Mouse (Mus musculus) B cell, adult 67 days (primary cell): Measurements from ENCODE around the gene Lysmd1. TPM values are rescaled to one million over a fixed set of nuclear protein-coding genes. Genes with fewer than 3 reads are reported as not detected.

Experiments used
- total RNA-seq, 2 experiments: library from RNA; stranded (reverse); gene quantifications; 4 replicates each; pipeline ENCODE4 v1.2.4; 2023

Lysmd1 gene
- 10 to 100 TPM in 1 of 2 experiments, 1 to 10 TPM in 1; 9.6 to 10.1 TPM for total RNA-seq

DNA sequence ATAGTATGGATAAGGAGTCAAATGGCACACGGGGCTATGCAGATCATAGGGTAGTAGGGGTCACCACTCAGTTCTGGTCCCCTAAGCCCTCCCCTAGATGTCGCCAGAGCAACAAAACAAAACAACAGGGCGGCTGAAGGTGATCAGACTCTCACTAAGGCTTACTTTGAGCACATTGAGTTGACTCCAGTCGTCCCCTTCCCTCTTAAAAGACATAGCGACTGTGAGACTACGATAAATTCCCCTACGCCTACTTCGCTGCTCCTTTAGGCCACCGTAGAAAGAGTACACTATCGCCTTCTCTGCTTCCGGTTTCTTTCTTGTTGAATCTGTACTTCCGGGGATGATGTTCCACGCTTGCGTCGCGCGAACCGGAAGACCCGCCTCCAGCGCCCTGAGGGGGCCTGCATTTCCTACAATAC lies at the start of gene Lysmd1, which contains the start of gene Scnm1:
Gene Lysmd1 (plus strand): TSS at position 409 of the 422 bp plus-strand sequence.
Gene Scnm1 (minus strand): TSS at position 332 of the 422 bp plus-strand sequence.

DNA sequence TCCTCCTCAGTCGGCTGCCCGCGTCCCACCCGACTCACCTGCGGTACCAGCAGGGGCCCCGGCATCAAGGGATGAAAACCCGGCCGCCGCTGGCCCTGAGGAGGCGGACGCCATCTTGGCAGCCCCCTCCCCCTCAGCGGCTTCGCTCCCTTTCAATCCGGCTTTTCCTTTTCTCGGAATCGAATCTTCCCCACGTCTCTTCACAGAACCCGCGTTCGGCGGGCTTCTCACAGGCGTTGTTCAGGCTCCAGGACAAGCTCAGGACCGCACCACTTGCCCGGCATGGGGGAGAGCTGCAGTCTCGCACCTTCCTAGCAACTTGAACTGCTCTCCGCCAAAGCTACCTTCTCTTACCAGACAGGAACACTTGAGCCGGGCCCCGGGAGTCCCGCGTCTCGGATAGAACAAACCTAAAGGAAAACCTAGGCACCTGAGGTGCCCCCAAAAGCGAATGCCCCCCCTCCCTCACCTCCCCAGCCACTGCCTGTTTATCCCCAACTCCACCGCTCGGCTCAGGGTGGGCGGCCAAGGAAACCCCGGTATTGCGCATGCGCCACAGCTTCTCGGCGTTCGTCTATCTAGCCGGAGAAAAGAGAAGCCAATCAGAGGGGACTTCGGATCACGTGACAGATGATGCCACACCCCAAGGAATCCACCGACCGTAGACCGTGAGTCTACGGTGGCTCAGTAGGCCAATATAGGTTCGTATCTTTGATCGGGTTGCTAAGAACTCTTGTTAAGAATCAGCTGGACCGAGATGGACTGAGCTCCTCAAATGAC lies 27.4 kb upstream of the Lysmd1 start, which contains the start of gene Pip5k1a:
Gene Pip5k1a (minus strand): TSS at position 593 of the 780 bp plus-strand sequence.

DNA sequence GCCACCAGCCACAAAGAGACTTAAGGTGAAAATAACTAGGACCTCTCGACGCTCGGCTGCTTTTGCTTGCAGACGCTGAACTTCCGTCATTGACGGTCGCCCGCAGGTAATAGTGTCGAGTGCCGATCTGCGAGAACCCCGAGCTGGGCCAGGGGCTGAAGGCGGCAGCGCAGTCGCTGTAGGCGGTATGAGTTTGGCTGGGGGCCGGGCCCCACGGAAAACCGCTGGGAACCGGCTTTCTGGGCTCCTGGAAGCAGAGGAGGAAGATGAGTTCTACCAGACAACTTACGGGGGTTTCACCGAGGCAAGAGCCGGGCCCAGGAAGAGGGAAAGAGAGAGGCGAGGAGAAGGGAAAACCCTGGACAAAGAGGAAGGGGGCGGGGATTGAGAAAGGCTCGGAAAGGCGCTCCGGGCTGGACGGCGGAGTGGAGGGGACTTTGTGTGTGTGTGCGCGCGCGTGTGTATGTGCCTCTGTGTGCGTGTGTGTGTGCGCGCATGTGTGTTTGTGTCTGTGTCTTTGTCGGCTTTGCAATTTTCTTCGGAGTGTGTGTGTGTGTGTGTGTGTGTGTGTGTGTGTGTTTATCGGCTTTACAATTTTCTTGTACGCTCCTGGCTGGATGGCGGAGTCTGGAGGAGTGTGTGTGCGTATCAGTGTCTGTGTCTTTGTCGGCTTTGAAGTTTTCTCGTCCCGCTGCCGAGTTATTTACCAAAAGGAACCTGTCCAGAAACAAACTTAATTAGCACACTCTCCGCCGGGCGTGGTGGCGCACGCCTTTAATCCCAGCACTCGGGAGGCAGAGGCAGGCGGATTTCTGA lies 22.8 kb upstream of the Lysmd1 start, which contains the start of gene Vps72:
Gene Vps72 (plus strand): TSS at position 112 of the 816 bp plus-strand sequence.

DNA sequence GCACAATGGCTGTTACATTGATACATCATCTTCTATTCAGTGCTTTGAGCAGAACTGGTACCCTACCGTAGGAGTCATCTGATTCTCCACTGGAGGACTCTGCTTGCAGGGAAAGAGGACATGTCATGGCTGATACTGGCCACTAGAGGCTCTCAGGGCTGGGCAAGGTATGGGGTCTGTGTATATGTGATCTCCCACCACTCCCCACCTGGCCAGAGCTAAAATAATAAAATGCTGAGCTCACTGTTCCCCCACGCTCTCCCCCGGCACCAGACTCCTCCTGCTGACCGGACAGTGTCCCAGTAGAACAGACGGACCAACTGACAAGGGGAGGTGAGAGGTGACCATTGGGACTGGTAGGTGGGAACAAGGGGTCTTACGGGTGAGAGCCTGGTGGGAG lies 9.6 kb upstream of the Lysmd1 start, which contains the start of gene Tmod4:
Gene Tmod4 (plus strand): TSS at position 231 of the 400 bp plus-strand sequence.

DNA sequence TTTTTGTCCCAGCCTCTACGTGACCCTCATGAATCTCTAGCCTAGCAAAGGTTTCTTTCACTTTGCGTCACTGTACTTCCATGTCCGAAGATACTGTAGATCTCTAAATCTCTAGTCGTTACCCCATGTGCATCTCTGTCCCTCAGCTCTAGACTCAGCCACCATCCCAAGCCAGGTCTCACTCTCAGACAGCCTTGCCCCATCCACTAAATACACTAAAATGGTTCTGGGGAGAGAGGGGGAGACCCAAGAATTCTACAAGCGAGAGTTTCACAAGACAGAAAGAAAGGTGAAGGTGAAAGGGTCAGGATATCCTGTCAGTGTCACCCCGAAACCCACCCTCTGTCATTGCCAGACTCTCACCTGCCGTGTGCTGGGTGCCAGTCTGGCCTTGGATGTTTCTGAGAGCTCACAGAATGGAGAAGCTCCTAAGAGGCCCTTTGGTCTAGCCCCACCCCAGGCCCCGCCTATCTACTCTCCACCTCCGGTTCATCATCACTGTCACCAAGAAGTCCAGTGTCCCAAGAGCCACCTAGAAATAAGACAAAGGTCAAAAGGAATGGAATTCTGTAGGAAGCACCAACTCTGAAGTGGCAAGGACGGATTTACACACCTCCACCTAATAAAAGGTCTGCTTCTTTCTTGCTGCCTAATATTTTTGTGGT lies 8.2 kb downstream of the Lysmd1 start, which contains the start of gene Tnfaip8l2:
Gene Tnfaip8l2 (minus strand): TSS at position 409 of the 665 bp plus-strand sequence.

DNA sequence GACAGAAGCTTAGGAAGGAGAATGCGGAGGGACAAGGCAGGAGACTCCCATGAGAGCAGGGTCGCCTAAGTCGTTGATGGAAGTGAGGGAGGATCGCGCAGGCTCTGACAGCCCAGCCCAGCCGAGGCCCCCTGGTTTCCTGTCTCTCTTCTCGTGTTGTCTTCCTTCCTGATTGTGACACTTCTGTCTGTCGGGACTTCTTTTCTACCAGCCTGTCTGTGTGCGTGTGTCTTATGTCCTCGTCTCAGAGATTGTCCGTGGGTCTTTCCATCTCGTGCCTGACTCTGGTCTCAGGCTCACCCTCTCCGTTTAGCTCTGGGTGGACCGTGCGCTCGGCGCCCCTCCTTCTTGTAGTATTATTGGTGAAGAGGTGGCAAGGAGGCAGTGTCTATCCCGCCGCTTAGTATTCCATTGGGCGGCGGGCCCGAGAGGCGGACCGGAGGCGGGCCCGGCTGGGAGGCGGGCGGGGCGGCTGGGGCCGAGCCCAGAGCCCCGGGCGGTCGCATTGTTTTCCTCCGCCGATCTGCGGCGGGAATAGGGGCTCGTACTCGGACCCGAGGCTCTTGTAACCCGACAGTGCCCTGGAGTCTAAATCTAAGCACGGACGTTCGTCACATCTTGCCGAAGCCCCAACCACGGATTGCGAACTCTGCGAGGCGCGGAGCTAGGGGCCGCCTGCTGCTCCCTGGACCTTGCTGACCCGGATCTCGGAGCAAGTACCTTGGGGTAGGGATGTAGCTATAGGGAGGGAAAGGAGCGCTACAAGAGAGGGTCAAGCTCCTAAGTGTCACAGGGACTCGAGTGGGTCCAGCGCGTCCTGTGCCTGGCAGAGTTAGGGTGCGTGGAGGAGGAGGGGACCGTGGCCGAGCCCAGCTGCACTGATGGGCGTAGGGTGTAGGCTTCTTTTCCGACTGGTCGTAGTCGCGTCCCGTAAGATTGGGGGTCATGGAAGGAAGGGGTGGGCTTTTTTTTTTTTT lies 26.4 kb downstream of the Lysmd1 start, which contains the start of gene Sema6c:
Gene Sema6c (plus strand): TSS at position 471 of the 977 bp plus-strand sequence.

Other genes with a start within 250 kb of the Lysmd1 start
- gene Psmb4, start 247.1 kb upstream of the Lysmd1 start, total RNA-seq, result 100 to 1,000 TPM; 197 to 231 TPM
- gene Selenbp1, start 201.0 kb upstream of the Lysmd1 start, total RNA-seq, result 1 to 10 TPM; 2.8 to 3.1 TPM
- 100 to 1,000 TPM; 124 to 129 TPM for gene Rfx5, start 180.0 kb upstream of the Lysmd1 start, total RNA-seq
- 10 to 100 TPM; 80.9 to 85.0 TPM for gene Pi4kb, start 159.4 kb upstream of the Lysmd1 start, total RNA-seq
- gene Zfp687, start 118.6 kb upstream of the Lysmd1 start, total RNA-seq, result 10 to 100 TPM; 59.3 to 65.1 TPM
- 100 to 1,000 TPM; 116 to 124 TPM for gene Psmd4, start 91.5 kb upstream of the Lysmd1 start, total RNA-seq
- 10 to 100 TPM; 38.6 to 42.9 TPM for gene Pip5k1a, start 27.2 kb upstream of the Lysmd1 start, total RNA-seq
- gene Vps72, start 23.1 kb upstream of the Lysmd1 start, total RNA-seq, result 10 to 100 TPM; 65.6 to 66.7 TPM
- 1 to 10 TPM; 1.4 to 2.9 TPM for gene Tmod4, start 9.6 kb upstream of the Lysmd1 start, total RNA-seq
- gene Scnm1, start 77 bp upstream of the Lysmd1 start, total RNA-seq, result 10 to 100 TPM; 78.0 to 81.5 TPM
- gene Tnfaip8l2, start 8.3 kb downstream of the Lysmd1 start, total RNA-seq, result 10 to 100 TPM; 45.4 to 56.4 TPM
- gene Sema6c, start 26.4 kb downstream of the Lysmd1 start, total RNA-seq, result 1 to 10 TPM in 1 of 2 experiments, under 1 TPM in 1; 0.41 to 1.2 TPM
- 10 to 100 TPM; 89.1 to 90.6 TPM for gene Gabpb2, start 83.8 kb downstream of the Lysmd1 start, total RNA-seq
- gene Cdc42se1, start 94.6 kb downstream of the Lysmd1 start, total RNA-seq, result 100 to 1,000 TPM; 225 to 246 TPM
- 1 to 10 TPM; 8.9 to 9.2 TPM for gene Mllt11, start 98.1 kb downstream of the Lysmd1 start, total RNA-seq
- under 1 TPM in 1 of 2 experiments, not detected in 1; 0.70 TPM for gene Gm128, start 107.5 kb downstream of the Lysmd1 start, total RNA-seq
- gene Bnipl, start 117.1 kb downstream of the Lysmd1 start, total RNA-seq, result not detected
- 10 to 100 TPM; 38.4 to 39.0 TPM for gene Mindy1, start 147.3 kb downstream of the Lysmd1 start, total RNA-seq
- 10 to 100 TPM; 14.6 to 16.5 TPM for gene Prune1, start 148.0 kb downstream of the Lysmd1 start, total RNA-seq
- gene Anxa9, start 173.1 kb downstream of the Lysmd1 start, total RNA-seq, result 1 to 10 TPM; 1.2 to 2.8 TPM
- 100 to 1,000 TPM; 139 to 152 TPM for gene Cers2, start 180.7 kb downstream of the Lysmd1 start, total RNA-seq
- gene Setdb1, start 223.1 kb downstream of the Lysmd1 start, total RNA-seq, result 10 to 100 TPM; 39.0 to 43.5 TPM